Mouse (Mus musculus): ENCODE data around the gene Nol4l.

- TF ChIP-seq CTCF (IDR thresholded peaks at IDR 0.05; ENCODE audit: low read depth) (no peak), EP300 (IDR thresholded peaks at IDR 0.05; ENCODE audit: low read depth) (no peak)
Measured at GRCm38 (mm10) chr2:153484071-153484470, 45.7 kb downstream of the Nol4l start.

Data from liver, embryonic 14.5 days (tissue).